Mouse (Mus musculus): ENCODE measurements at regions not wholly inside any gene's neighbourhood (a gene's known extent, or its start where the extent isn't known, plus 50 kb on each side); places are given as distances from the start of the nearest gene placed in this dataset.

DNA sequence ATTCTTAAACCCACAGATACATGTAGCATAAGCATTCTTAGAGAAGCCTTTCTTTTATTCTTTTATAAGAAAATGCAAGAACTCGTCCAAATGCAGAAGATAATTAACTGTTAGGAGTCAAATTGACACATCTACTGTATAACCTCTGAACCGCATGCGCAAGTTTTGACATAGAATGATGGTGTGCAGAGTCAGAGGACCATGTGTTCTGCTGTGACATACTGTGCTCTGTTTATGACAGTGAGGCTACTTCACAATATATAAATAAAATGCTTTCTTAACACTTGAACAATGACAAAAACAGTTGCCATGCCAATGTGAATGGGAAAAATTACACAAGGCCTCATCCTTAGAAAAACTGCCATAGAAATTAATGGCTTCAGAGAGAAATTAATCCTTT is 454.1 kb upstream of the Manea start:
- WGBS: 87% methylated on average over 3 of the region's 3 CpGs

DNA sequence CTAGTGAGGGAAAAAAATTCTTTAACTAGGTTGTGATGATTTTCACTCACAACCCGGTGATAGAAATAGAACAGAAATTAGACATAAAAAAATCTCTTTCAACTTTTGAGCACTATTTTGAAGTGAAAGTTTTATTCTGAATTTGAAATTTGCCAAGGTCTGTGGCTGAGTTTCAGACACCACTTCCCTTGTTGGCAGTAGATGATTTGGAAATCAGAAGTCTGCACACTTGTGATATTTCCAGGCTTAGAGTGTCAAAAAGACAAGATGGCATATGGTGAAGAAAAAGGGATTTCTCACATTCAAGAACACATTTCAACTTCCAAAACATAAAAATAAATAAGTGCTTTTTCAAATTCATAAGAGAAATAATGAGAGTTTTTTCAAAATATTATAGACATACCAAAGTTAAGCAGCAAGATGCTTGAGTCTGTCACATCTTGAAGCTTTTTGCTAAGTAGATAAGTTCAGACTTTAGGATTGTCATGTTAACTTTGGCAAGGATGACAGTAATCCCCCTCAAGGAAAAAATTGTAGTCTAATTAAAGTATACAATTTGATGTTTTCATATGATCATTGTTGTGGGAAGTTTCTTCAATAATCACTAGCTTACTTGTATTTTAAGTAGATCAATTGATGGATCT is 446.6 kb upstream of the Manea start:
- no peak for ATAC-seq
- H3K4me1 ChIP-seq (ENCODE audit: control insufficient read depth, insufficient read depth, low read depth, low read length): no peaks in the 10 kb centered on the region
- WGBS: 95% methylated on average over 1 of the region's 1 CpGs

More for the DNA sequence above, 454.1 kb upstream of the Manea start:
- H3K27me3 ChIP-seq (replicated peaks; ENCODE audit: control insufficient read depth, insufficient read depth, low read length): no peaks in the 10 kb centered on the region
- no peak for ATAC-seq
- H3K4me3 ChIP-seq (ENCODE audit: low read length): no peak overlapping the region
- H3K9ac ChIP-seq (ENCODE audit: low read depth, low read length): no peak overlapping the region
- no peak overlapping the region for H3K4me2 ChIP-seq (ENCODE audit: low read length)
- no peaks in the 10 kb centered on the region for H3K4me1 ChIP-seq (ENCODE audit: control insufficient read depth, insufficient read depth, low read depth, low read length)
- no peak overlapping the region for H3K27ac ChIP-seq (ENCODE audit: low read depth, low read length)
- H3K36me3 ChIP-seq (ENCODE audit: control insufficient read depth, insufficient read depth, low read length): no peaks in the 10 kb centered on the region
- H3K9me3 ChIP-seq (ENCODE audit: control insufficient read depth, low read length): no peaks in the 10 kb centered on the region

DNA sequence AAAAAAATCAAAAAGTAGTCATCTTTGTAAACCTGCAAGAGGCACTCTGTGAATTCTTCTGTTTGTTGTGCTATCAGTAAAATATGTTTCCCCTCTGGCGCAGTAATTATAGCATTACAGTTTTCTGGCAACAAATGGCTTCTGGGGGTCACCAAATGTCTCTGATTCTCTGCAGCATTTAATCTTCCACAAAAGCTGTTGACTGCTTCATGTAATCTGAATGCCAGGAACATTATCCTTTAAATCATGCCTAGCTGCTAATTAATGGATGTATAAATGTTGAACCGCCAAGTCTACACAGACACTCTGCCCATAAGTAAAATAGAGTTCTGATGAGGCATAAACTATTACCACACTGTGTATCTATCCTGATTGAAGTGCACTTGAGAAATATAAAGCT is 421.2 kb upstream of the Manea start:
- no peaks in the 10 kb centered on the region for H3K36me3 ChIP-seq (ENCODE audit: control insufficient read depth, insufficient read depth, low read length)
- no peak for ATAC-seq
- H3K4me3 ChIP-seq (ENCODE audit: low read length): no peak overlapping the region
- 63% methylated on average over 2 of the region's 2 CpGs for WGBS
- no peaks in the 10 kb centered on the region for H3K9me3 ChIP-seq (ENCODE audit: control insufficient read depth, low read length)
- no peaks in the 10 kb centered on the region for H3K27me3 ChIP-seq (replicated peaks; ENCODE audit: control insufficient read depth, insufficient read depth, low read length)
- H3K4me1 ChIP-seq (ENCODE audit: control insufficient read depth, insufficient read depth, low read depth, low read length): no peaks in the 10 kb centered on the region
- H3K9ac ChIP-seq (ENCODE audit: low read depth, low read length): no peak overlapping the region
- no peak overlapping the region for H3K4me2 ChIP-seq (ENCODE audit: low read length)
- H3K27ac ChIP-seq (ENCODE audit: low read depth, low read length): no peak overlapping the region

More for the DNA sequence above, 446.6 kb upstream of the Manea start:
- Histone ChIP-seq H3K27me3 (replicated peaks; ENCODE audit: control insufficient read depth, insufficient read depth, low read length) (no peaks in the 10 kb centered on the region), H3K4me3 (ENCODE audit: low read length) (no peak overlapping the region), H3K4me2 (ENCODE audit: low read length) (no peak overlapping the region), H3K9ac (ENCODE audit: low read depth, low read length) (no peak overlapping the region), H3K36me3 (ENCODE audit: control insufficient read depth, insufficient read depth, low read length) (no peaks in the 10 kb centered on the region), H3K9me3 (ENCODE audit: control insufficient read depth, low read length) (no peaks in the 10 kb centered on the region), H3K27ac (ENCODE audit: low read depth, low read length) (no peak overlapping the region)

DNA sequence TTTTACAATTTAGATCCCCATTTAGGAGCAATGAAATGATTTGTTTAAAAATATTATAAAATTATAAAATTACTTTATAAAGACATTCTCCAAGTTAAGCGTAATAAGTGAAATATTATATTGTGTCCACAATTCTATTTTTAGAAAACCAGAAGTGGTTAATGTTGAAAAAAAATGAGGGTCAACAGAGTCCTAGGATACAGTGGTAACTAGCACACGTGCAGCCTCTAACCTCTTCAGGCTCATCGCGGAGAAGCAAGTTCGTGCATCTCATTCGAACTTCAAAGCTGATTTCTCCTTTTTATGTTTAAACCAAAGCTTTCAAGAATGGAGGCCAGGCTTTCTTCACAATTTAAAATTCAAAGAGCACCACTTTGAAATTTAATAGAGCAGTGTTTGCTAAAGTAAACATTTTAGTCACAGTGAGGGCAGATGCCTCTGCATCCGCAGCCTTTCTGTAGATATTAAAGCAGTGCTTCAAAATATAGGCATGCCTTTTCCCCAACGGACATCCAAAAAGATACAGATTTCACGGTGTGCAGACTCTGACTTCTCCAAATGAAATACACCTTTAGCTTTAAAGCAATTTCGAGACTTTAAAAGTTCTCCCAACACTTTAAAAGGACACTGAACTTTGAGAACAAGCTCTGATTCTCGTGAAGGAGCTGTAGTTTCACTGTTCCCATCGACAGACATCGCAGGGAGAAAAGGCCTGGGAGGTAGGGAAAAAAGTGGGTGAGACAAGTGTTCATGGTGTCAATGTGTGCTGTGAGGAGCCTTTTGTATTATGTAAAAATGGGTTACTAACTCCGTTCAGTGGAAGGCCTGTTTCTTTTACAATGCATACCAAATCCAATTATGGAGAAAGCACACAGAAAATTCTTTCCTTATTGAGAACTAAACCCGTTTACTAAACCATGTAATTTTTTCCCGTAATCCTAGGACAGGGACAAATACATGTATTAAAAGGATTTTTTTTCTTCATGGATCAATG is 419.8 kb upstream of the Manea start:
- H3K4me1 ChIP-seq (ENCODE audit: control insufficient read depth, insufficient read depth, low read depth, low read length): no peaks in the 10 kb centered on the region
- H3K9ac ChIP-seq (ENCODE audit: low read depth, low read length): no peak overlapping the region
- no peaks in the 10 kb centered on the region for H3K9me3 ChIP-seq (ENCODE audit: control insufficient read depth, low read length)
- no peaks in the 10 kb centered on the region for H3K36me3 ChIP-seq (ENCODE audit: control insufficient read depth, insufficient read depth, low read length)
- peak overlapping the region; percentile 2; the same call in 1 of the 2 replicates for H3K4me2 ChIP-seq (ENCODE audit: low read length)
- 35% methylated on average over 16 of the region's 16 CpGs for WGBS
- no peak overlapping the region for H3K4me3 ChIP-seq (ENCODE audit: low read length)
- ATAC-seq: no peak
- H3K27ac ChIP-seq (ENCODE audit: low read depth, low read length): no peak overlapping the region
- no peaks in the 10 kb centered on the region for H3K27me3 ChIP-seq (replicated peaks; ENCODE audit: control insufficient read depth, insufficient read depth, low read length)

DNA sequence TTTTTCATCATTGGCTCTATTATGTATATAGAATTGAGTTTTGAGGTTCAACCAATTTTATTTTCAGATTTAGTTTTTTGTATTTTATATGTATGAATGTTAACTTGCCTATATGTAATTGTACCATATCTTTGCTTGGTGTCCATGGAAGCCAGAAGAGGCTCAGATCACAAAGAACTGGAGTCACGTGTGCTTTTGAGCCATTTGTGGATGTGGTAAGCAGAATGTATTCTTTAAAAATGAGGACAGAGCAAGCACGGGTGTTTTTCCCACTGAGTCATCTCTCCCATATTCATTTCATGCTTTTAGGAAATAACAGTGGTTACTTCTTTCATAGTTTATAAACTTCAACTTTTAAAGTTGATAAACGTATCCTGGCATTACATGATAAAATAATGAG is 394.1 kb upstream of the Manea start:
- no peak overlapping the region for H3K4me2 ChIP-seq (ENCODE audit: low read length)
- H3K9me3 ChIP-seq (ENCODE audit: control insufficient read depth, low read length): no peaks in the 10 kb centered on the region
- H3K27ac ChIP-seq (ENCODE audit: low read depth, low read length): no peak overlapping the region
- 91% methylated on average over 3 of the region's 3 CpGs for WGBS
- H3K4me1 ChIP-seq (ENCODE audit: control insufficient read depth, insufficient read depth, low read depth, low read length): no peaks in the 10 kb centered on the region
- H3K9ac ChIP-seq (ENCODE audit: low read depth, low read length): no peak overlapping the region
- no peaks in the 10 kb centered on the region for H3K36me3 ChIP-seq (ENCODE audit: control insufficient read depth, insufficient read depth, low read length)
- no peaks in the 10 kb centered on the region for H3K27me3 ChIP-seq (replicated peaks; ENCODE audit: control insufficient read depth, insufficient read depth, low read length)
- no peak for ATAC-seq
- no peak overlapping the region for H3K4me3 ChIP-seq (ENCODE audit: low read length)

DNA sequence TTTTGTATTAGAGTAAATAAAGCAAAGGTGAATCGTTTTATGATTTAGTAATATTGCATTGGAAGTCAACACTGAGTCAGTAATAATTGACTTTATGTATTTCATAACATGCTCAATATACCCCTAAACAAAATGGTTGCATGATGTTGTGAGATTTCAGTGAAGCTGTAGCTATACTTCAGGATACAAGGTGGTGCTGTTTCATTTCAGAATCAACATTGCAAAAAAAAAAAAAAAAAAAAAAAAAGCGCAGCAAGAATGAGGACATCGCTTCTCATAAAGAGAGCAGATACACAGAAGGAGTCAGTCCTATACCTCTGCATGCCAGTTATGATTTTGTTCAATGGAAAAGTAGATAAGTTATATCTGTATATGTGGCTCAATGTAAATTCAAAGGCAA is 389.7 kb upstream of the Manea start:
- Histone ChIP-seq H3K27ac (ENCODE audit: low read depth, low read length) (no peak overlapping the region), H3K9ac (ENCODE audit: low read depth, low read length) (no peak overlapping the region), H3K9me3 (ENCODE audit: control insufficient read depth, low read length) (no peaks in the 10 kb centered on the region), H3K27me3 (replicated peaks; ENCODE audit: control insufficient read depth, insufficient read depth, low read length) (no peaks in the 10 kb centered on the region), H3K4me2 (ENCODE audit: low read length) (no peak overlapping the region), H3K4me3 (ENCODE audit: low read length) (no peak overlapping the region), H3K36me3 (ENCODE audit: control insufficient read depth, insufficient read depth, low read length) (no peaks in the 10 kb centered on the region), H3K4me1 (ENCODE audit: control insufficient read depth, insufficient read depth, low read depth, low read length) (no peaks in the 10 kb centered on the region)
- no peak for ATAC-seq
- WGBS: 79% methylated on average over 3 of the region's 3 CpGs

DNA sequence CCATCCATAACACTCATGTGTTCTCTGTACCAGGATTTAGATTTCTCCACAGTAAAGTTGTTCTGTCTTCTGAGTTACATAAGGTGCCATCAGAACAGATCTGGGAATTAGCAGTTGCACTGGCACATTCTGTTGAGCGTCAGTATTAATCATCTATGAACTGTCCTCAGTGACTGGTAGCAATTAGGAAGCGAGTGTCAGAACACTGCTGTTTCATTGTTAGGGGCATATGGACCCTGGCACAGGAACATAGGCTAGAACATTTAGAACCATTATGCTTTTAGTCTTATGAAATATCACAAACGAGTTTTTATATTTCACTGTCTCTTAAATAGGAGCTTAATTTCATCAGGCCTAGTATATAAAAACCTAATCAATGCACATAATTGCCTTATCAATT is 367.7 kb upstream of the Manea start:
- no peak for ATAC-seq
- Histone ChIP-seq H3K4me3 (ENCODE audit: low read length) (no peak overlapping the region), H3K9ac (ENCODE audit: low read depth, low read length) (no peak overlapping the region), H3K36me3 (ENCODE audit: control insufficient read depth, insufficient read depth, low read length) (no peaks in the 10 kb centered on the region), H3K27me3 (replicated peaks; ENCODE audit: control insufficient read depth, insufficient read depth, low read length) (no peaks in the 10 kb centered on the region), H3K4me1 (ENCODE audit: control insufficient read depth, insufficient read depth, low read depth, low read length) (no peaks in the 10 kb centered on the region), H3K27ac (ENCODE audit: low read depth, low read length) (no peak overlapping the region), H3K4me2 (ENCODE audit: low read length) (no peak overlapping the region), H3K9me3 (ENCODE audit: control insufficient read depth, low read length) (no peaks in the 10 kb centered on the region)
- WGBS: 59% methylated on average over 3 of the region's 3 CpGs

DNA sequence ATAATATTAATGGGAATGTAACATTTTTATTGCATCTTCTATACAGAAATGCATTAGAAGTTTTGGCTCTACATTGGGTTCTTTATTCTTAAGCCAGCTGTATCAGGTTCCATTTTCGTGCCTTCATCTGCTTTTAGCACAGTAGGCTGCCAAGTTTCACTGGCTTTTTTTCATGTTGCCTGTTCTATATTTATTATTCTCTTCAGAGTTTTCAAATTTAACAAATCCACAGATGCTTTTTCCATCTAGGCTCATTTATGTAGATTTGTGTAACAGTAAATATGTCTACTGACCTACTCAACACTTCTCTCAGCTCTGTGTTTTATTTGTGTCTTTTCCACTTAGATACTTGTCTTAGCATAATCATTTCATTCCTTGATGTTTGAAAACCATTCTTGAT is 363.3 kb upstream of the Manea start:
- Histone ChIP-seq H3K4me2 (ENCODE audit: low read length) (no peak overlapping the region), H3K4me1 (ENCODE audit: control insufficient read depth, insufficient read depth, low read depth, low read length) (no peaks in the 10 kb centered on the region), H3K4me3 (ENCODE audit: low read length) (no peak overlapping the region), H3K9ac (ENCODE audit: low read depth, low read length) (no peak overlapping the region), H3K9me3 (ENCODE audit: control insufficient read depth, low read length) (no peaks in the 10 kb centered on the region), H3K27me3 (replicated peaks; ENCODE audit: control insufficient read depth, insufficient read depth, low read length) (no peaks in the 10 kb centered on the region), H3K36me3 (ENCODE audit: control insufficient read depth, insufficient read depth, low read length) (no peaks in the 10 kb centered on the region), H3K27ac (ENCODE audit: low read depth, low read length) (no peak overlapping the region)
- WGBS: 85% methylated on average over 1 of the region's 1 CpGs
- no peak for ATAC-seq

DNA sequence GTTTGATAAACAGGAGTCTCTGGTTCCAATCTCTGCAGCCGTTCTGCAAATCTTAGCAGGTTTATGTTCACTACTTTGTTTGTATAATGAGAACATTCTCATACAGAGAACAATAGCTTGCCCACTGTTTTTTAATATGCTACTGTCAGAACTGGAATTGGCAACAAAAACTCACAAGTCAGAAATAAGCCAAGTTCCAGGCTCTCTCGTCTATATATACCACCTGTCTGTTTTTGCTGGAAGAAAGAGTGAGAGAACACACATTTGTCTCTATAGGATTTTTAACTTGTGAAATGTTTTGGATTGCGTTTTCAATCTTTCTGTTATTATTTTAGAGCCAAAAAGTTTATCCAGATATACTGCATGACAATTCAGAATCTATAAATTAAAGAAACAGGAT is 349.3 kb upstream of the Manea start:
- H3K4me1 ChIP-seq (ENCODE audit: control insufficient read depth, insufficient read depth, low read depth, low read length): no peaks in the 10 kb centered on the region
- H3K27ac ChIP-seq (ENCODE audit: low read depth, low read length): no peak overlapping the region
- no peak overlapping the region for H3K4me2 ChIP-seq (ENCODE audit: low read length)
- 77% methylated on average over 3 of the region's 3 CpGs for WGBS
- no peak for ATAC-seq
- H3K27me3 ChIP-seq (replicated peaks; ENCODE audit: control insufficient read depth, insufficient read depth, low read length): no peaks in the 10 kb centered on the region
- no peak overlapping the region for H3K9ac ChIP-seq (ENCODE audit: low read depth, low read length)
- H3K4me3 ChIP-seq (ENCODE audit: low read length): no peak overlapping the region
- no peaks in the 10 kb centered on the region for H3K9me3 ChIP-seq (ENCODE audit: control insufficient read depth, low read length)
- no peaks in the 10 kb centered on the region for H3K36me3 ChIP-seq (ENCODE audit: control insufficient read depth, insufficient read depth, low read length)

All from hindbrain, embryonic 16.5 days (tissue).